Mouse (Mus musculus) cerebellum, adult 9-10 months (tissue): ENCODE data around the gene Ackr1.
"Not testable (repeated sequence)": the region's sequence is repeated elsewhere in the genome, so short reads cannot be mapped to it uniquely, and the experiment has no call there.

Experiments used
- DNase-seq: peaks from one replicate; pipeline ENCODE4 v3.0.0; 2022

Gene Ackr1

GRCm38 (mm10) chr1:173348527-173348926 lies 15.0 kb upstream of the Ackr1 start:
- no peak for DNase-seq

DNA sequence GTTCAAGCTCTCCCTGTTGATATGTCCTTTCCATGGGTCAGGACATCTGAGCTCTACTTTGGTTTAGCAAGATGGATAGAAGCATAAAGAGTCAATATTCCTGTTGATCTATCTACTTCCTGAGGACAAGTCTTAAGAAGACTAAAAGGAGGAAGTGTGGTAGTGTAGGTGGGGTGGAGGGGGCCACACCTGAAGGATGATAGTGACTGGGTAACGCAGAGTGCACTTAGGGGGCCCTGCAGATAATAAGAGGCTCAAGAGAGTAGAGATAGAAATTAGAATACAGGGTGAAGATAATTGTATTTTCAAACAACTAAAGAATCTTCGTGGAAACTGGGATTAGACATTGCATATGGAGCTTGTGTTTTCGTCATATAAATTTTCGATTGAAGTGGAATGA lies 11.6 kb upstream of the Ackr1 start:
- no peak for DNase-seq

- DNase-seq: no peak
These were observed 10.4 kb upstream of the Ackr1 start for GRCm38 (mm10) chr1:173343934-173344333.

GRCm38 (mm10) chr1:173342425-173342824 lies 8.9 kb upstream of the Ackr1 start:
- DNase-seq: no peak

GRCm38 (mm10) chr1:173339543-173339942 lies 6.0 kb upstream of the Ackr1 start:
- DNase-seq: peak; percentile 87

DNA sequence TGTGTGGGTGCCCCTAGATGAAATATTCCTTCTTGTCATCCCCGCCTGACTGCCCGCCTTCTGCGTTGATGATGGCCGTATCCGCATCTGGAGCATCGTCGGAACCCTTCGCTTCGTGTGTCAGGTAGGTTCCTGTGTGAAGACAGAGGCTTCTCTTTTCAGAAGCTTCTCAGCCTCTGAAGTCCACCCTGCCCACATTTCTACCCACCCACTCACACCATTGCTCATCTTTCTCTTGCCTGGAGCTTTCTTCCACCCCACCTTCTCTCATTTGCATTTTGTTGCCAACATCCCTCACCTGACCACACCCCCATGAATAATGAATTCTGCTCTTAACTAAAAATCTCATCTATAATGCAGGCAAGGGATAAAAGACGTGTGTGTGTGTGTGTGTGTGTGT lies 3.5 kb upstream of the Ackr1 start:
- peak; percentile 26 for DNase-seq

GRCm38 (mm10) chr1:173335903-173336302 lies 2.4 kb upstream of the Ackr1 start:
- DNase-seq: peak; percentile 22

GRCm38 (mm10) chr1:173332418-173332817 lies 1.1 kb downstream of the Ackr1 start:
- peak; percentile 41 for DNase-seq

DNA sequence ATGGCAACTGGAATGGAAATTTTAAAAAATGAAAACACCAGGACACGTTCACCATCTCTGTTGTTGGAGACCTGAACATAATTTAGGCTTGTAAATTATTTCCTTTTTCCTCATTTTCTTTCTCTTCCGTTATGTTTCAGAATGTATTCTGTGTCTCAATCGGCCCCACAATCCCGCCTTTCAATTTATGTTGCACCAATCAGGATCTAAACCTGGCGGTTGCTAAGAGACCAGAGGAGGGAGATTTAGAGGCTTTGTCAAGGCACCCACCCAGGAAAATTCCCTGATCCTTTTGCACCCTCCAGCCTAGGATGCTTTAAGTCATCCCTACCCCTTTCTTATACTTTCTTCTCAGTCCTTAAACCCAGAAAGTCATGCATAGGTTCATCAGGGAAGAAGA lies 3.8 kb downstream of the Ackr1 start:
- DNase-seq: no peak

DNA sequence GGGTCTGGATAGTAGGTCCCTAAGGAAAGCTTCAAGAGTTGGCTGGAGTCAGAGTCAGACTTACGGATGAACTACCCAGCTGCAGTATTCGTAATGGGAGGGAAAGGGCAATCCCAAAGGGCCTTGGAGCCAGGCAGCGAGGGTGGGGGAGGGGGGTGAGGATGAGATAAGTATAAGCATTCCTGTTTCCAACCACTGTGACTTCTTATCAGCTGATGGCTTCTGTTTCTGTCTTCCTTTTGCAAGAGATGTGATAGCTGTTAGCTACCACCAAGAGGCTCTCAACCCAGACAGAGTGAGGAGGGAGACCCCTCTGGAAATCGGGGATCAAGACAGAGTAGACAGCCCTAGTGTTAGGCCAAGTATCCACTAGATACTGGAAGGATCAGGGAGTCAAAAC lies 4.4 kb downstream of the Ackr1 start:
- DNase-seq: no peak

GRCm38 (mm10) chr1:173328446-173328845 lies 5.1 kb downstream of the Ackr1 start:
- no peak for DNase-seq

DNA sequence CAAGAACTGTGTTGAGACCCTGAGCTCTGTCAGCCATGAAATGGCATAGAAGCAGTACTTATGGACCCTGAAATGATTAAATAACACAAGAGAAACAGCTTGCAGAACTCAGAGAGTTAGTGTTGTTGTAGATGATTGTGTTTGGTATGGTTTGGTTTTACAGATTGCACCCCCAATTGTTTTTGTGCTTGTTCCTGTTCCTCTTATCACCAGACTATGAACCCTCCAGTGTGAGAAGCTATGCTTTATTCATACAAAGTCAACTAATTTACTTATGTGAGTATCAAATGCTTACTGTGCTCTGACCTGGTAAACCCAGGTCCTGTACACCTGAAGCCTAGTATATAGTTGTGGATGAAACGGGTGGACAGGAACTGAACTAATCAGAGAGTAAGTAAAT lies 7.0 kb downstream of the Ackr1 start:
- no peak for DNase-seq

DNA sequence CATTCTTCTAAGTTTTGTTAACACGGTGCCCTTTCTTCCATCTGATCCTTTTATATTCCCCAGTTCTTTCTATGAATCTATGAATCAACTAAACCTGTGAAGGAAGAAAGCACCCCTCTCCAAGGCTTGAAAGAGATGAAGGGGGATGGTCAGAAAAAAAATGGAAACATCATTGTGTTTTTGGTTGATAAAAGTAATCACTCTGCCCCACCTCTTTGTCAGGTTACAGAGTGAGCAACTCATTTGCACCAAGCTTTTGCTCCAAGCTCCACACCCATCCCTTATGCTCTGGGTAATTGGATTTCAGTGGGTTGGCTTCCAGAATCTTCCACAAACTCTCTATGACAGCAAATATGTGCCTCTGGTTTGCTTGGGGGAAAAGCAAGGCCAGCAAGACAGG lies 8.2 kb downstream of the Ackr1 start:
- DNase-seq: no peak

DNA sequence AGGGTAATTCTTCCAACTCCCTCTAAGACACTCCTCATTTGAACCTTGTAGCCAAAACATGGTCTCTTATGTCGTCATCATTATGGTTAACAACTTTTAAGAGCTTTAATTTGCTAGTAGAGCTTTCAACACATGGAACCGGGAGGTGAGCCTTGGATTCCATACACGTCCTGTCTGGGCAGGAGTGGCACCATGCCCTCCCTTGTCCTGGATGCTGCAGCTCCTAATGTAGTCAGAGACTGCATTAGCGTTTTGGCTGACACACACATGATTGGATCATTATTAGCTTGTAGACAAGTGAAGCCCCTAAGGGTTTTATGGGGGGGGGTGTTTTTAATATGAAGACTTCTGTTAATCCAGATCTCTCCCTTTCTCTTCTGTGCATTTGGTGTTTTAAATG lies 8.6 kb downstream of the Ackr1 start:
- no peak for DNase-seq

DNA sequence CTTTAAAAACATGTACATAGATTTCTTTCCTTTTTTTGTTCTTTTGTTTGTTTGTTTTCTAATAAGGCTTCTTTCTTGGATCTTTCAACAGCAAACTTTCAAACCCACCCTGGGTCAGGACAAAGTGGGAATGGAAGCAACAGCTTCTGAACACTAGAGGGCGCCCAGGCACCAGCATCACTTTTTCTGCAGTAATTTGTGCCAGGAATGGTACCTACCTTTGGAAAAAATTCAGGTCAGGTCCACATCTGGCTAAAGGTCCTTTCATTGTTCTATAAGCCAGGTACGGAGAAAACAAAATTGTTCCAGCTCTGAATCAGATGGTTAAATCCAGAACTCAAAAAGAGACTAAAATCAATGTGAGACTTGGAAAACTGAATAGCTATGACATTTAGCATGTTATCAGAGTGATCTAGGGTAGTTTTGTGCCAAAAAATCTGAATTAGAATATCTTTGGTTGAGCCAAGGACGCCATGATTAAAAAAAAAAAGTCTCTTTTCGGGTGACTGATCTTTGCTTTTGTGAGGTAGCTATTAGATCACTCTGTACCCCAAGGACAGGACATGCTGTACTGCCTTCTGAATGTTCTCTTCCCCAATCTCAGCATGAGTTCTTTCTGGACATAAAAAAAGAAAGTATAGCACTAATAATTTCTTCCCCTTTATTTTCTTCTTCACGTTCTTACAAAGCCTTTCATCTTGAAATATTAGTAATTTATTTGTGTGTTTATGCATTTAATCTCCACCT lies 9.5 kb downstream of the Ackr1 start:
- peak; percentile 73 for DNase-seq

GRCm38 (mm10) chr1:173322249-173322627 lies 11.3 kb downstream of the Ackr1 start:
- DNase-seq: no peak

DNA sequence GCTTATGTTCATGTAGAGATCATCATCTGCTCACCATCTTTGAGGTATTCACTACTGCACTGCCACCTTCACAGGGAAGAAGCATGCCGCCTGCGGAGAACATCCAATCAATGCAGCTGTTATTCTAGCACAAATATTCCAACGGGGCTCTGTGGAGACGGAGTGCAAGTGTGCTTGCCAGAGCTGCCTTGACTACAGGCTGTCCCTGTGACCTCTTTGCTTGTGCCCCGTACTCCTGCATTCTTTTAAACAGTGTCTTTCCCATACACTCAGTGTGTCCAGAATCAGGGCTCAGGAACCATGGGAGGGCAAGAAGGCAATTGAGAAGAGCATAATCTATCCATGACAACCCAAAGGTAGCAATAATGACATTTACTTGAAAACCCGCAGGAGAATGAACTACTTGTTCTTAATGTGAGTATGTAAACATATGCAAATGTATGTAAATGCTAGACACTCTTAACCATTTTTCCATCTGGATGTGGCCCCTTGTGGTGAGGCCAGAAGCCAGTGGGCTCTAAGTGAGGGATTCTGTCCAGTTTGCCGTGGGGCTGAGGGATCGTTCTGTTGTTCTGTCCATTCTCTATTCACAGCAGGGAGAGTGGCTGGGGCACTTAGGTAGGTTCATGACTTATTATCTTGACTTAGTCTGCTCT lies 11.8 kb downstream of the Ackr1 start:
- DNase-seq: no peak

DNA sequence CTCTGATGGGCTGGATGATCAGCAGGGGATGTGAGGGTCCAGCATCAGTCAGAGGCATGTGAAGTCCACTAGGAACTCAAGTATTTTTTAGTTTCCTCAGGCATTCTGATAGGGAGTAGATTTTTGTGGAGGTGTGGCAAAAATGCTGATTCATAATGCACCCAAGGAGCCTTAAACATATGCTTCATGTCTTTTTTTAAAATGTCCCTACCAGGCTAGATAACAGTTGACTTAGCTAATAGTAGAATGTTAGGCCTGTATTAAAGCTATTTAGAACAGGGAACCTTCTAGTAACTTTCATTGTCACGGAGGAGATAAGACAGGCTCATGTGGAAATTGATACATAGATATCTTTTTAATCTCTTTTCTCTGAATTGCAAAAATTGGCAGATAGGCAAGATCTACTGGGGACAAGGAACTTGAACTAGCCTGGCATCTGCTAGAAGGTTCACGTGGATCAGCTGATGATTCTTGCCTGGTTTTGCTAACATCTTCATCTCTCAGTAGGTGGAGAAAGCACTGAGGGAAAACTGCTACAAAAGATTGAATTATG lies 15.5 kb downstream of the Ackr1 start:
- no peak for DNase-seq

- DNase-seq: no peak
These were observed 17.8 kb downstream of the Ackr1 start for GRCm38 (mm10) chr1:173315725-173316124.

DNA sequence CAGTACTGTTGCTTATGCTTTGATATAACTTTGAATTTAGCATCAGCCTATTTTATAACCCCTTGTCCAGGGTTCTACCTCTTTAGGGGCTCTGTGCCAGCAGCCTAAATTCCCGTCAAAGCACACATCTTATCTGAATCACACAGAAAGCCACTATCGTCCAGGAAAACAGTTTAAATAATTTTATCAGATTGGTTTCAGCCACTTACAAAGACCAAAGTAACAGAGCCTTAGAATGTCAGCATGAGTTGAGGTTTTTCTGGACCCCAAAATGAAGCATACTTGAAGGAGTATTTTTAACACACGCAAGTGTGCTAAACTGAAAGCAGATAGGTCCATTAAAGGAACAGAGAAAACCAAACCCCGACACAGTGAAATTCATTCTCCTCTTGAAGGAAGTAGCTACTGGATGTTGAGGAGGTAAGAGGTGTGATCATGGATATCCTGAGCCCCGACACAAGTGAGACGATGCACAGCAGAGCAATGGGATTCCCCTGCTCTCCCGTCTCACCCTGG lies 20.0 kb downstream of the Ackr1 start:
- not testable (repeated sequence) for DNase-seq

DNA sequence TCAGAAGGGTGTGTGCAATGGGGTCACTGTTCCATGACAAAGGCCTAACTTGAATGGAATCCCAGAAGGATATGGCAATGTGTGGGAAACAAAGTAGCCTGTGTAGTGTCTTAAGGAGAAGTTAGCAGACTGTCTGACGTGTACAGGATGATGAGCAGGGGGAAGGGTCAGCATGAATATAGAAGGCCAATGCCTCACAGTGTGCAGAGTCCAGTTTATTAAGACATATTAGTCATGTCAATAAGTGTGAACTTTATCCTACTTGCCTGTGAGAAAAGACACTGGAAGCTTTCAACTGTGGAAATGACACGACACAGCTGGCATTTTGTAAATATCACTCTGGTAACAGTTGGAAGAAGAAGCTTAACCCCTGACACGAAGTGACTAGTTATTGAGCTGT lies 30.8 kb downstream of the Ackr1 start:
- DNase-seq: not testable (repeated sequence)
